Mouse (Mus musculus): ENCODE measurements around the gene Zfp683.

GRCm38 (mm10) chr4:134051912-134052311, 1.7 kb upstream of the Zfp683 start:
- no peak for TF ChIP-seq CTCF (IDR thresholded peaks at IDR 0.05; ENCODE audit: borderline replicate concordance, insufficient read depth, low read depth, low read length)
- TF ChIP-seq POLR2A (IDR thresholded peaks at IDR 0.05; ENCODE audit: borderline replicate concordance, insufficient read depth, low read length), result no peak
